Mouse (Mus musculus) left cerebral cortex, adult 18-20 months (tissue): ENCODE measurements around the gene Ebna1bp2. TPM values are rescaled to one million over a fixed set of nuclear protein-coding genes. Genes with fewer than 3 reads are reported as not detected.

Experiments
- total RNA-seq, 2 experiments: library from RNA; stranded (reverse); gene quantifications; 2 replicates each; pipeline ENCODE4 v1.2.3; 2021

Gene Ebna1bp2
- total RNA-seq, 2 experiments from 2014 or later: 55.9 to 63.5 TPM

Other genes with a start within 250 kb of the Ebna1bp2 start
- gene Szt2, start 211.5 kb upstream of the Ebna1bp2 start, total RNA-seq: 10 to 100 TPM; 30.0 to 33.1 TPM
- gene Med8, start 211.5 kb upstream of the Ebna1bp2 start, total RNA-seq: 10 to 100 TPM; 53.8 to 60.7 TPM
- 10 to 100 TPM; 18.3 to 19.2 TPM for gene Elovl1, start 192.7 kb upstream of the Ebna1bp2 start, total RNA-seq
- gene Cdc20, start 183.4 kb upstream of the Ebna1bp2 start, total RNA-seq: 1 to 10 TPM in 1 of 2 experiments, under 1 TPM in 1; 0.89 to 1.3 TPM
- gene Mpl, start 163.3 kb upstream of the Ebna1bp2 start, total RNA-seq: under 1 TPM; 0.51 to 0.91 TPM
- gene Tie1, start 130.7 kb upstream of the Ebna1bp2 start, total RNA-seq: 1 to 10 TPM; 7.3 to 7.7 TPM
- gene 2610528J11Rik, start 93.8 kb upstream of the Ebna1bp2 start, total RNA-seq: not detected
- gene Tmem125, start 76.8 kb upstream of the Ebna1bp2 start, total RNA-seq: 1 to 10 TPM; 5.0 to 5.3 TPM
- gene Cfap57, start within 50 bp of the Ebna1bp2 start, total RNA-seq: under 1 TPM; 0.79 to 0.98 TPM
- not detected for gene Olfr62, start 38.2 kb downstream of the Ebna1bp2 start, total RNA-seq
- gene Olfr1342, start 72.0 kb downstream of the Ebna1bp2 start, total RNA-seq: not detected
- not detected for gene Olfr1341, start 82.7 kb downstream of the Ebna1bp2 start, total RNA-seq
- gene Olfr1340, start 99.3 kb downstream of the Ebna1bp2 start, total RNA-seq: not detected
- gene Olfr1339, start 111.4 kb downstream of the Ebna1bp2 start, total RNA-seq: not detected
- not detected for gene Olfr1338, start 137.9 kb downstream of the Ebna1bp2 start, total RNA-seq
- gene Olfr1337, start 161.8 kb downstream of the Ebna1bp2 start, total RNA-seq: not detected
- gene Olfr1335, start 189.1 kb downstream of the Ebna1bp2 start, total RNA-seq: not detected
- gene Olfr1333, start 215.5 kb downstream of the Ebna1bp2 start, total RNA-seq: not detected
- gene Olfr1331, start 243.8 kb downstream of the Ebna1bp2 start, total RNA-seq: not detected